Mouse (Mus musculus) cerebellum, adult (tissue): ENCODE data around the gene Ide.
"Not testable (repeated sequence)": the region's sequence is repeated elsewhere in the genome, so short reads cannot be mapped to it uniquely, and the experiment has no call there.

Source experiments
- ATAC-seq: cut with Nextera tagmentation; 2 replicates; pipeline ENCODE4 v1.9.2; 2017; ENCODE audit warnings: mild to moderate bottlenecking, moderate library complexity, mixed read lengths; ENCODE audit not compliant: insufficient number of reproducible peaks, low FRiP score, low TSS enrichment

The Ide gene

DNA sequence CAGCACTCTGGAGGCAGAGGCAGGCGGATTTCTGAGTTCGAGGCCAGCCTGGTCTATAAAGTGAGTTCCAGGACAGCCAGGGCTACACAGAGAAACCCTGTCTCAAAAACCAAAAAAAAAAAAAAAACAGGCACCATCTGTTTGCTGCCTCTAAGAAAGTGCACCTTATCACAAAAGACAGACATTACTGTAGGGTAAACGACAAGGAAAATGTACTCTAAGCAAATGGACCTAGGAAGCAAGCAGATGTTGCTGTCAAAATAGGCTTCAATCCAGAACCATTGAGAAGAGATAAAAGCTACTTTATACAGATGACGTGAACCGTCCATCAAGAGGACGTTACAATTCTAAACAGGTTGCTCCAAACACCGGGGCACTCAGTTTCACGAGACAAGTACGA, 105.1 kb downstream of the Ide start:
- not testable (repeated sequence) for ATAC-seq

DNA sequence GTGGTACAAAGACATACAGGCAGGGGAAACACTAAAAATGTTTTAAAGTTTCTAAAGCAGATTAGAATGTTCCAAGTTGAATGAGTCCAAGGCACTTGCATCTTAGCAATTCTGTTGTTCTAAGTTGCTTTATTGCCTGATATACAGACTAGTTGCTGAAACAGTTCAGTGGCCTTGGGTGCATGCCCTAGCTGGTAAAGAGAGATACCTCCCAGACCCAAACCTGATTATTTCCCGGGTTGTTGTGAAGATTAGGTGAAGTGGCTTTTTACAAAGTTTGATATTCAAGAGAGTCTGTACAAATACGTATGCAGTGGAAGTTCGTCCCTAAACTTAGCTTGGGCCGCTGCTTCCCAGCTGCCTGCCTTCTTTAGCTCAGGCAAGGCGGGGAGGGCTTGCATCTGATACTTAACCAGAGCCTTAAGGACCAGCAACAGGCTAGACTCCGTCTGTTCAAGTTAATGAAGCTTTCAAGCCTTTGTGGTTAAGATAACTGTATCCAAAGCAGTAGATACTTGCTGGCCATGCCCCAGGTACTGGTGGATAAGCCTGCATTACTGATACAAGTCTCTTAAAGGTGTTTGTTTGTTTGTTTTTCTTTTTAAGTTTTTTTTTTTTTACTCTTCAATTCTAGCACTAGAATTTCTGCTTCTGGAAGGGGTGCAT, 112.3 kb downstream of the Ide start:
- ATAC-seq = no peak
